ENCODE assay signal across 26 mouse cellular contexts in genomic region chrX:7260400-7261113, GRCm38 (mm10). TPM values are rescaled to one million over a fixed set of nuclear protein-coding genes. Genes with fewer than 3 reads are reported as not detected.
A peak's percentile ranks its signal among the peaks of the same experiment; 100 is the strongest.
DNase-seq lines count a peak whose midpoint lies in the region; ATAC-seq and TF ChIP-seq lines count a peak whose summit lies in the region.
"Had no signal": no experiment of that assay in that cellular context is flagged by ENCODE, and none has a peak within 500 bp of the region (broad histone marks: within the 10 kb centered on the region; RNA-seq: fewer than 3 reads in every experiment).

No protein-coding gene starts in this region.

- peak; percentile 31 for DNase-seq in embryo, embryonic 11 days
- DNase-seq in embryo, embryonic 10 days (ENCODE audit: low spot score) = no peak
- DNase-seq in lung, postnatal 36 days = no peak
- peak; percentile 20 for DNase-seq in embryo, embryonic 11.5 days (ENCODE audit: low read depth, low spot score)
- DNase-seq in right cerebral cortex, postnatal 25 days = no peak
- no peak for DNase-seq in urinary bladder, postnatal 14 days (ENCODE audit: low spot score)
- DNase-seq: adrenal gland, postnatal 25 days; cerebellum, adult 8-10 months; forebrain, postnatal 0 days; gastrocnemius, postnatal 25 days; heart, adult 2 months; heart, postnatal 14 days; kidney, postnatal 4 days; layer of hippocampus, adult 9-11 months; liver; right cerebral cortex, postnatal 14 days; spleen, adult 18-20 months; thymus, postnatal 14 days had no signal

- 50% methylated on average over 5 of the region's 5 CpGs for WGBS in lung, embryonic 15.5 days

- H3K4me1 ChIP-seq in lung, embryonic 15.5 days = no peaks in the 10 kb centered on the region
- H3K4me1 ChIP-seq: embryonic facial prominence, embryonic 15.5 days; hindbrain, embryonic 12.5 days; liver, embryonic 15.5 days; midbrain, embryonic 12.5 days had no signal

- no peak for ATAC-seq in lung, embryonic 15.5 days (ENCODE audit: borderline replicate concordance, extremely low read depth, low FRiP score, low TSS enrichment)
- ATAC-seq: forebrain, postnatal 0 days had no signal

- H3K79me2 ChIP-seq in myocyte (ENCODE audit: control insufficient read depth, insufficient read depth) = peaks cover 55% of the 10 kb centered on the region

- H3ac ChIP-seq in myocyte (ENCODE audit: control insufficient read depth, insufficient read length) = no peak overlapping the region

- no peak for TF ChIP-seq POLR2A in myocyte (IDR thresholded peaks at IDR 0.05; ENCODE audit: insufficient read length, low read depth)

- H3K9me3 ChIP-seq in lung, embryonic 15.5 days = no peaks in the 10 kb centered on the region
- H3K9me3 ChIP-seq: embryonic facial prominence, embryonic 15.5 days; heart, embryonic 13.5 days; hindbrain, embryonic 12.5 days; liver, embryonic 15.5 days; midbrain, embryonic 12.5 days had no signal

- H3K4me2 ChIP-seq in lung, embryonic 15.5 days = no peak overlapping the region
- H3K4me2 ChIP-seq in myocyte (ENCODE audit: low read depth) = peak overlapping the region; percentile 24
- H3K4me2 ChIP-seq: embryonic facial prominence, embryonic 15.5 days; heart, embryonic 13.5 days; hindbrain, embryonic 12.5 days; liver, embryonic 15.5 days; midbrain, embryonic 12.5 days had no signal

- no peak overlapping the region for H3K9ac ChIP-seq in lung, embryonic 15.5 days
- H3K9ac ChIP-seq: embryonic facial prominence, embryonic 15.5 days; forebrain, postnatal 0 days; heart, embryonic 13.5 days; hindbrain, embryonic 12.5 days; liver, embryonic 15.5 days; midbrain, embryonic 12.5 days had no signal

- H3K36me3 ChIP-seq in lung, embryonic 15.5 days = no peaks in the 10 kb centered on the region
- peaks cover 11% of the 10 kb centered on the region for H3K36me3 ChIP-seq in myocyte (ENCODE audit: control insufficient read depth, insufficient read depth)
- H3K36me3 ChIP-seq: embryonic facial prominence, embryonic 15.5 days; heart, embryonic 13.5 days; hindbrain, embryonic 12.5 days; liver, embryonic 15.5 days; midbrain, embryonic 12.5 days had no signal

- H3K27ac ChIP-seq in lung, embryonic 15.5 days = 0 out of 2 replicates have a peak overlapping the region, but pooled peaks have one; percentile 50
- H3K27ac ChIP-seq: embryonic facial prominence, embryonic 15.5 days; heart, adult 2 months; heart, embryonic 13.5 days; hindbrain, embryonic 12.5 days; left cerebral cortex, adult 2 months; liver, embryonic 15.5 days; midbrain, embryonic 12.5 days had no signal

- no peaks in the 10 kb centered on the region for H3K27me3 ChIP-seq in lung, embryonic 15.5 days
- no peaks in the 10 kb centered on the region for H3K27me3 ChIP-seq in myocyte (ENCODE audit: control insufficient read depth, insufficient read depth, insufficient read length)
- H3K27me3 ChIP-seq: embryonic facial prominence, embryonic 15.5 days; heart, embryonic 13.5 days; hindbrain, embryonic 12.5 days; liver, embryonic 15.5 days; midbrain, embryonic 12.5 days had no signal

- no peak overlapping the region for H3K4me3 ChIP-seq in lung, embryonic 15.5 days
- no peak overlapping the region for H3K4me3 ChIP-seq in myocyte
- H3K4me3 ChIP-seq: embryonic facial prominence, embryonic 15.5 days; heart, adult 2 months; heart, embryonic 13.5 days; hindbrain, embryonic 12.5 days; left cerebral cortex, adult 2 months; liver, embryonic 15.5 days; midbrain, embryonic 12.5 days had no signal

TF ChIP-seq in myocyte, 11 proteins besides CTCF, POLR2A, EP300 and RAD21:
- no peak for TF ChIP-seq TCF12 (IDR thresholded peaks at IDR 0.05; ENCODE audit: insufficient read depth, poor library complexity, severe bottlenecking)
- TF ChIP-seq SRF (IDR thresholded peaks at IDR 0.05; ENCODE audit: control insufficient read depth, insufficient read length, low read depth) = no peak
- TF ChIP-seq E2F4 (IDR thresholded peaks at IDR 0.05; ENCODE audit: insufficient read depth) = no peak
- TF ChIP-seq USF1 (IDR thresholded peaks at IDR 0.05; ENCODE audit: low read depth) = no peak
- TF ChIP-seq CEBPB (IDR thresholded peaks at IDR 0.05; ENCODE audit: insufficient read depth, poor library complexity, severe bottlenecking) = no peak
- no peak for TF ChIP-seq MYOG (IDR thresholded peaks at IDR 0.05; ENCODE audit: control insufficient read depth in 1 of 3, insufficient read depth in 1 of 3, insufficient read length in 2 of 3, low read depth in 2 of 3)
- TF ChIP-seq MAX (IDR thresholded peaks at IDR 0.05; ENCODE audit: low read depth) = no peak
- TF ChIP-seq MYOD1 (IDR thresholded peaks at IDR 0.05; ENCODE audit: control insufficient read depth in 1 of 3, insufficient read length in 2 of 3, low read depth in 2 of 3) = no peak
- no peak for TF ChIP-seq POLR2AphosphoS2 (IDR thresholded peaks at IDR 0.05; ENCODE audit: insufficient read length, low read depth)
- no peak for TF ChIP-seq TCF3 (IDR thresholded peaks at IDR 0.05; ENCODE audit: insufficient read length, low read depth)
- no peak for TF ChIP-seq REST (IDR thresholded peaks at IDR 0.05; ENCODE audit: insufficient read depth, insufficient read length)

RNA-seq across cellular contexts. Expression of gene Clcn5, which starts 58.6 kb away (rescaled TPM):
- 8.3 and 8.6 TPM in 2 replicates for polyA plus RNA-seq in lung, embryonic 15.5 days (2015; fragmentation: Nextera tagmentation; extraction: Ambion mirVana)
- polyA plus RNA-seq in myocyte (2012; fragmentation: generic; extraction: Trizol) = 21.0 TPM

Comparison
In these comparisons a context has a peak if more than half of its experiments do, and no peak if none do; other contexts are left out.
1. DNase-seq: peak in embryo, embryonic 11 days (single experiment) and embryo, embryonic 11.5 days (single experiment); none in embryo, embryonic 10 days (single experiment), lung, postnatal 36 days (single experiment), right cerebral cortex, postnatal 25 days (single experiment) and urinary bladder, postnatal 14 days (single experiment).